Mouse (Mus musculus): ENCODE results near the gene Tppp3. TPM values are rescaled to one million over a fixed set of nuclear protein-coding genes. Genes with fewer than 3 reads are reported as not detected.

Gene Tppp3
- 3.3 and 3.5 TPM in 2 replicates for polyA plus RNA-seq (2011; ENCODE audit: insufficient read depth, insufficient read length, low replicate concordance, missing spikeins)

DNA sequence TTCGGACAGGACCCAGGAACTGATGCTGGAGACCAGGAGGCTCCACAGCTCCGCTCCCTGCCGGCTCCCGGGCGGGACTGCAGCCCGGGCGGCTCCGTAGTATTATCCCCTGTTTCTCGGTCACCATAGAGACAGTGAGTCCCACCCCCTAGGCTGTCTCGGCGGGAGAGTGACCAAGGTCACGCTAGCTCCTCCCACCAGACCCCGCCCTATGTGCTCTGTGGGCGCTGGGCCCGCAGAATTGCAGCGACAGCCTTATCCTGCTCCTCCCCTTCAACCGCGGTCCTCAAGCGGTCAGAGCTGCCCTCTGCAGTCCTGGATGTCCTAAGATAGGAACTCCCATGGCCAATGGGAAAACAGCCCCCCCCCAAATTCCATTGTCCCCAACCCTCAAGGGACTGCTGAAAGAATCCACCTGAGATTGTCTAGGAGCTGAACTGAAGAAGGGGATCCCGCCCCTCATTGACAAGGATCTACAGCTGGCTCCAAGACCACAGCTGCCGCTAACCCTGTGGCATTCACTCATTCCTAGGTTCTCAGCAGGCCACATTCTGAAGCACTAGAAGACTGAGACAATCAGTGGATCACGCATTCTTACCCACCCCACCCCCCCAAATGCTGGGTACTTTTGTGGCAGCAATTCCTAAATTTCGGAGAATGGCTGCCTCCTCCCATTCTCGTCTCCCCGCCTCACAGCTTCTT lies at the start of gene Tppp3:
TSS of gene Tppp3 (minus strand) at position 213 of the 702 bp plus-strand sequence.
- no peak within 1 kb of the TSS for H3K27ac ChIP-seq (ENCODE audit: control insufficient read depth, insufficient read depth, low read depth, low read length, poor library complexity)
- TF ChIP-seq CTCF (IDR thresholded peaks at IDR 0.05; ENCODE audit: control insufficient read depth, insufficient read depth, low read length) (0 out of 2 replicates have a peak, but pooled peaks have one; percentile 1), POLR2A (IDR thresholded peaks at IDR 0.05; ENCODE audit: borderline replicate concordance, control insufficient read depth, low read depth, low read length) (no peak; the same call in 1 of the 2 replicates)
- peak within 1 kb of the TSS; percentile 6 for H3K4me3 ChIP-seq (replicated peaks; ENCODE audit: control insufficient read depth, low read depth, low read length)
- WGBS: 15% methylated on average over 25 of the region's 25 CpGs
- H3K4me1 ChIP-seq (ENCODE audit: control insufficient read depth, insufficient read depth, low read length): peaks cover 2% of the 10 kb centered on the region; the same call in 1 of the 2 replicates

DNA sequence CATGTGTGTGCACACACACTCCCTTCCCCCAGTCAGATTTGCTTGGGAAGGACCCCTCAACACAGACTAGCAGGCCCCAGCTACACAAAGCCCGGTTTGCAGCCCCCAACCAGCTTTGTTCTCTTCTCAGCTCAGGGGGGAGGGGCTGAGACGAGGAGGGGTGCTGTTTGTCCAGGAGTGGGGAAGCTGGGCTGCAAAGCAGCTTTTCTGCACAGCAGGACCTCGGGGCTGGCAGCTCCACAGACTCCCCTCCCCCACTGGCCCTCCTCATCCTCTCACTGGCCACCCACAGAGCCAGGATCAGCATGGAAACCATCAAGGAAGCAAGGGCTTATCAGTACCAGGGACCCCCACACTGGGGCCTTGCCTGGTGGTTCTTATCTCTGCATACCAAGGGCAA lies 49.7 kb upstream of the Tppp3 start:
- H3K4me3 ChIP-seq (replicated peaks; ENCODE audit: control insufficient read depth, low read depth, low read length): no peak overlapping the region
- no peak overlapping the region for H3K27ac ChIP-seq (ENCODE audit: control insufficient read depth, insufficient read depth, low read depth, low read length, poor library complexity)
- H3K4me1 ChIP-seq (ENCODE audit: control insufficient read depth, insufficient read depth, low read length): peaks cover 3% of the 10 kb centered on the region
- WGBS: 60% methylated on average over 3 of the region's 3 CpGs
- TF ChIP-seq POLR2A (IDR thresholded peaks at IDR 0.05; ENCODE audit: borderline replicate concordance, control insufficient read depth, low read depth, low read length): no peak
- no peak for TF ChIP-seq CTCF (IDR thresholded peaks at IDR 0.05; ENCODE audit: control insufficient read depth, insufficient read depth, low read length)

DNA sequence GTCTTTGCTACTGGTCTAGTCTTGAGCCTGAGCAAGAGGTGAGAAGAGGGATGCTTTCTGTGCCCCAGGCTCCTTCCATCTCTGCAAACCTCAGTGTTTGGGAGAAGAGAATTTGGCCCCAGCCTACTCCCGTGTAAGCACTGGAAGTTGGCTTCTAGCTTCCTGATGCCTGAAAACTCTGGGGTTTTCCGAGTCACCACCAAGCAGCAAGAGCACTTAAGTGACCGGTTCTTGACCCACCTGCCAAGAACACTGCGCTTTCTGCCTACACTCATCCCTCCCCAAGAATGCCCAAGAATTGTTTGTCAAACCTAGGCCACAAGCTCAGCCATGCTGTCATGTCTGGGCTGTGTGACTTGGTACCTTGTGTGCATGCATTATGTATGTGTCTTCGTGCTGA lies 49.2 kb upstream of the Tppp3 start:
- peaks cover 3% of the 10 kb centered on the region for H3K4me1 ChIP-seq (ENCODE audit: control insufficient read depth, insufficient read depth, low read length)
- TF ChIP-seq POLR2A (IDR thresholded peaks at IDR 0.05; ENCODE audit: borderline replicate concordance, control insufficient read depth, low read depth, low read length): no peak
- no peak for TF ChIP-seq CTCF (IDR thresholded peaks at IDR 0.05; ENCODE audit: control insufficient read depth, insufficient read depth, low read length)
- H3K27ac ChIP-seq (ENCODE audit: control insufficient read depth, insufficient read depth, low read depth, low read length, poor library complexity): no peak overlapping the region
- WGBS: 90% methylated on average over 5 of the region's 5 CpGs
- H3K4me3 ChIP-seq (replicated peaks; ENCODE audit: control insufficient read depth, low read depth, low read length): no peak overlapping the region

DNA sequence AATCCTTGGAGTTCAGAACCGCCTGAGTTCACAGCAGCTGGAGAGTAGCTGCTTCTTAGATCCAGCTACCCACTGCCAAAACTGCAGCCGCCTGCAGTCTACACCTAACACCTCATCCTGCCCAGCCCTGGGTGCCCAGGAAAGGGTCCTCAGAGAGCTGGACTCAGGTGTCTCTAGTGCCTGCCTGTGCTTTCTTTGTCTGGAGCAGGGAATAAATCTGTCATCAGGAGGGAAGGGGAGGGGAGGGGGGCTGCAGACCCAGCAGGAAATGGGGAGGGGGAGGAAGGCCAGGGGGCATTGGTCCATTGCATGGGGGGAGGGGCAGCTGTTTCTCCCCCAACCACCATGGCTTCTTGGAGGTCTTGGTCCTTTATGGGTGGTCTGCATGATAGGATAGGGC lies 48.3 kb upstream of the Tppp3 start:
- TF ChIP-seq CTCF (IDR thresholded peaks at IDR 0.05; ENCODE audit: control insufficient read depth, insufficient read depth, low read length) (no peak), POLR2A (IDR thresholded peaks at IDR 0.05; ENCODE audit: borderline replicate concordance, control insufficient read depth, low read depth, low read length) (no peak)
- WGBS: 30% methylated on average over 2 of the region's 2 CpGs
- Histone ChIP-seq H3K4me1 (ENCODE audit: control insufficient read depth, insufficient read depth, low read length) (peaks cover 3% of the 10 kb centered on the region), H3K4me3 (replicated peaks; ENCODE audit: control insufficient read depth, low read depth, low read length) (no peak overlapping the region), H3K27ac (ENCODE audit: control insufficient read depth, insufficient read depth, low read depth, low read length, poor library complexity) (no peak overlapping the region)

DNA sequence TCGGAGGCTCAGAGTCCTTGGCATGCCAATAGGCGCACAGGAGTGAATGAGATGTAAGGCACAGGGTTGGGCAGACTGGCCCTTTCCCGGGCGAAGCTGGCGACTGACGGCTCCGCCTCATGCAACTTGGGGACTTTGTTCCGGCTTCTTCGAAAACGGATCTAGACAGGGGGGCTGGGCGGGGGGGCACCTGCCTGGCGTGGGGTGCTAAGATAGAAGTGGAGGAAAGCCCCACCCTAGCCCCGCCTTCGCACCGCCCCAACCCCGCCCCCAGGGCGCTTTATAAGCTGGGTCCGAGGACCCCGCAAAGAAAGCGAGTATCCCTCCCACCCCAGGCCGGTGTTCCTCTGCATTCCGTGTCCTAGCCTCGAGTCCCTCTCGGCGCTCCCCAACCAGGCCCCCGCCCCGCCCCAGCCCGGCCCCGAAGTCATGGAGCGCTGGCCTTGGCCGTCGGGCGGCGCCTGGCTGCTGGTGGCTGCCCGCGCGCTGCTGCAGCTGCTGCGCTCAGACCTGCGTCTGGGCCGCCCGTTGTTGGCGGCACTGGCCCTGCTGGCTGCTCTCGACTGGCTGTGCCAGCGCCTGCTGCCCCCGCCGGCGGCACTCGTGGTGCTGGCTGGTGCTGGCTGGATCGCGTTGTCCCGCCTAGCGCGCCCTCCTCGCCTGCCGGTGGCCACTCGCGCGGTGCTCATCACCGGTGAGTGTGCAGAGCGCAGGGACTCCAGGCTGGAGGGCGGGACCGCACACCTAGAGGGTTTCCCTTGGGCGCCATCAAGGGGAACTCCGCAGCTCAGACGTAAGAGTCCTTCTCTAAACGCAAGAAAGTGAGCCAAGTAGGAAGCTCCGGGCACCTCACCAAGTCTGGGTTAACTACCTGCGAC lies 47.3 kb upstream of the Tppp3 start, which contains the start of gene Hsd11b2:
TSS of gene Hsd11b2 (plus strand) at position 320 of the 878 bp plus-strand sequence.
- peaks cover 3% of the 10 kb centered on the region for H3K4me1 ChIP-seq (ENCODE audit: control insufficient read depth, insufficient read depth, low read length)
- peak within 1 kb of the TSS; percentile 43 for H3K4me3 ChIP-seq (replicated peaks; ENCODE audit: control insufficient read depth, low read depth, low read length)
- peak within 1 kb of the TSS; percentile 18; the same call in 1 of the 2 replicates for H3K27ac ChIP-seq (ENCODE audit: control insufficient read depth, insufficient read depth, low read depth, low read length, poor library complexity)
- no peak for TF ChIP-seq POLR2A (IDR thresholded peaks at IDR 0.05; ENCODE audit: borderline replicate concordance, control insufficient read depth, low read depth, low read length)
- under 1% methylated on average over 68 of the region's 68 CpGs for WGBS

DNA sequence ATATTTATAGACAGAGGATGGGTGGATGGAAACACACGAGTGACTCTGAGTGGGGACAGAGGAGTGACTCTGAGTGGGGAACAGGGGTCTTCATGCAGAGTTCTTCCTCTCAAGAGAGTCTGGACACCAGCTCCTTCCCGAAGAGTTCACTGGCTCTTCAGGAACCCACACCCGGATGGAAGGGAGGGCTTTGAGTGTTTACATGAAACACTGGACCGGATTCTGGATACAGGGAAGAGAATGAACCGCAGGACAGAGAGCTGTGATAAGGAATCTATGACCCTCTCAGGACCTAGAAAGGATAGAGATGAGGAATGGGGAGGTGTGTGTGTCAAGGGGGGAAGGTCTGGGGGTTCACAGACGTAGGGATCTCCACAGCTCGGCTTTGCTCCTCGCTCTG lies 46.0 kb upstream of the Tppp3 start:
- no peak overlapping the region for H3K27ac ChIP-seq (ENCODE audit: control insufficient read depth, insufficient read depth, low read depth, low read length, poor library complexity)
- no peak for TF ChIP-seq CTCF (IDR thresholded peaks at IDR 0.05; ENCODE audit: control insufficient read depth, insufficient read depth, low read length)
- no peak for TF ChIP-seq POLR2A (IDR thresholded peaks at IDR 0.05; ENCODE audit: borderline replicate concordance, control insufficient read depth, low read depth, low read length)
- WGBS: 65% methylated on average over 8 of the region's 8 CpGs
- H3K4me3 ChIP-seq (replicated peaks; ENCODE audit: control insufficient read depth, low read depth, low read length): no peak overlapping the region
- H3K4me1 ChIP-seq (ENCODE audit: control insufficient read depth, insufficient read depth, low read length): peaks cover 3% of the 10 kb centered on the region

DNA sequence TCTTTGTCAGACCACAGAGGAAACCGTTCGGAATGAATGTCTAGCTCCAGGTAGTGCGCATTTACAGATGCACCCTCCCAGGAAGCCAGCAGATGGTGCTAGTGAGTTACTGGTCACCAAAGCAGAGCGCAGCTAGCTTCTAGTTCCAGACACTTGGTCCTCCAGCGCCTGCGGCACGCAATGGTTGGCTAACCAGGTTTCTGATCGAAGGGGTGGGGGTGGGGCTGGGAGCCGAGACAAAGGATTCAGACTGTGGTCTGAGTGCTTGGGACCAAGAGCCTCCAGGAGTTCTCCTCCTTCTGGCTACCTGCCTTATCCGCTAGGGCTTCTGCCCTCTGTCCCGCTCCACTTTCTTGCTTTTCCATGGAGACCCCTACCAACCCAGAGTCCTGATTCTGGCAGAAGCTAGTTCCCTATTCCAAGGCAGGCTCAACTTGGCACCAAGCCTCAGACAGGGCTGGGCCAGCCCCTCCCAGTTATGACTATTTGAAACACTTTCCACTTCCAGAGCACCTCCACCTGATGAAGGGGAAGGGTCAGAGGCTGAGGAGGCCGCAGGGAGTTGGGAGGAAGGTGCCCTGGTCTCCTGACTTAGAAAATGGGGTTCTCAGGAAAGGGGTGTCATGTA lies 44.8 kb upstream of the Tppp3 start:
- H3K4me3 ChIP-seq (replicated peaks; ENCODE audit: control insufficient read depth, low read depth, low read length): no peak overlapping the region
- TF ChIP-seq POLR2A (IDR thresholded peaks at IDR 0.05; ENCODE audit: borderline replicate concordance, control insufficient read depth, low read depth, low read length): no peak
- TF ChIP-seq CTCF (IDR thresholded peaks at IDR 0.05; ENCODE audit: control insufficient read depth, insufficient read depth, low read length): peak; percentile 95
- no peak overlapping the region for H3K27ac ChIP-seq (ENCODE audit: control insufficient read depth, insufficient read depth, low read depth, low read length, poor library complexity)
- H3K4me1 ChIP-seq (ENCODE audit: control insufficient read depth, insufficient read depth, low read length): peaks cover 3% of the 10 kb centered on the region
- WGBS: 17% methylated on average over 12 of the region's 12 CpGs

DNA sequence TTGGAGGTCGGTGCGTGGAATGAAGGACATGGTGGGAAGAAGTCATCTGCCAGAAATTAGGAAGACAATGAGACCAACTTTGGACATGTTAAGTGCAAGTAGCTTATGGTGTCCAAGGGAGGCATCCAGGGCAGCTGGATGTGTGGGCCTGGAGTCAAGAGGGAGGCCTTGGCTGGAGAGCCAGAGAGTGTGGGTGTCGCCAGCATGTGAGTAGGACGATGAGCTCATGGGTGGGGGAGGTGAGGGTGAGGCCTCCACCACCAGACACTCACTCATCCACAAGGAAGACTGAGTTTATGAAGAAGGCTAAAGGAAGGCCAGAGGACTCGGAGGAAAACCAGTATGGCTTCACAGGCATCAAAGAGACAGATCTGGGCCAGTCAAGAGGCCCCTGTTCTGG lies 43.3 kb upstream of the Tppp3 start:
- H3K27ac ChIP-seq (ENCODE audit: control insufficient read depth, insufficient read depth, low read depth, low read length, poor library complexity): no peak overlapping the region
- no peak overlapping the region for H3K4me3 ChIP-seq (replicated peaks; ENCODE audit: control insufficient read depth, low read depth, low read length)
- 85% methylated on average over 5 of the region's 5 CpGs for WGBS
- peaks cover 3% of the 10 kb centered on the region for H3K4me1 ChIP-seq (ENCODE audit: control insufficient read depth, insufficient read depth, low read length)
- TF ChIP-seq CTCF (IDR thresholded peaks at IDR 0.05; ENCODE audit: control insufficient read depth, insufficient read depth, low read length): no peak
- TF ChIP-seq POLR2A (IDR thresholded peaks at IDR 0.05; ENCODE audit: borderline replicate concordance, control insufficient read depth, low read depth, low read length): no peak

All from bone marrow, adult 2 months (tissue).